Mouse (Mus musculus): Measurements from ENCODE around the gene Eml4. TPM values are rescaled to one million over a fixed set of nuclear protein-coding genes. Genes with fewer than 3 reads are reported as not detected.

Gene Eml4
- total and polyA plus RNA-seq, 3 experiments = 3.0 to 4.5 (median 3.8) TPM

DNA sequence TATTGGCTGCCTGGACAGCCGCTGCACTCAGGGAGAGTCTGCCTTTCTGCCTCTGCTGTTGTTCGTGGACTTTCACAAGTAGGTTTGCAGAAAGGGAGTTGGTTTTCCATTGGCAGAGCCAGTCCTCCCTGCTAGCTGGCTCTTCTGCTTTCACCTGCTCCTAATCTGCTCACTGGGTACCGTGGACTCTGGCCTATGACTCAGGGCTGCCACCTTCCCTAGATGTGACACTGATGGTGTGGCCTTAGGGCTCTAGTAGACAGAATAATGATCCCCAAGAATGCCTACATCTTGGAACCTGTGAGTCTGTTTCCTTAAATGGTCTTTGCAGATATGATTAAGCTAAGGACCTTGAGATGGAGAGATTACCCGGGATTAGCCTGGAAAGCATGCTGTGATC lies 42.3 kb upstream of the Eml4 start:
- peaks cover 5% of the 10 kb centered on the region for H3K4me1 ChIP-seq (ENCODE audit: control insufficient read depth, insufficient read depth, low read length)
- intact Hi-C loops (cut with DNase I) = no loop called here
- no peak for DNase-seq
- no peaks in the 10 kb centered on the region for H3K79me2 ChIP-seq (replicated peaks; ENCODE audit: control insufficient read depth, insufficient read depth, low read length)
- no peak overlapping the region for H3K9ac ChIP-seq (ENCODE audit: low read depth, low read length)
- TF ChIP-seq POLR2A (IDR thresholded peaks at IDR 0.05; ENCODE audit: insufficient read depth, low read depth, low read length) (no peak), EP300 (IDR thresholded peaks at IDR 0.05; ENCODE audit: insufficient read depth, low read depth, low read length) (no peak), CTCF (IDR thresholded peaks at IDR 0.05) (no peak)
- WGBS = 76% methylated on average over 4 of the region's 4 CpGs
- no peaks in the 10 kb centered on the region for H3K27me3 ChIP-seq (ENCODE audit: control insufficient read depth, insufficient read depth, low read length)
- no peaks in the 10 kb centered on the region for H3K36me3 ChIP-seq (ENCODE audit: control insufficient read depth, insufficient read depth, low read length)
- H3K4me3 ChIP-seq = no peak overlapping the region
- H3K27ac ChIP-seq = no peak overlapping the region

DNA sequence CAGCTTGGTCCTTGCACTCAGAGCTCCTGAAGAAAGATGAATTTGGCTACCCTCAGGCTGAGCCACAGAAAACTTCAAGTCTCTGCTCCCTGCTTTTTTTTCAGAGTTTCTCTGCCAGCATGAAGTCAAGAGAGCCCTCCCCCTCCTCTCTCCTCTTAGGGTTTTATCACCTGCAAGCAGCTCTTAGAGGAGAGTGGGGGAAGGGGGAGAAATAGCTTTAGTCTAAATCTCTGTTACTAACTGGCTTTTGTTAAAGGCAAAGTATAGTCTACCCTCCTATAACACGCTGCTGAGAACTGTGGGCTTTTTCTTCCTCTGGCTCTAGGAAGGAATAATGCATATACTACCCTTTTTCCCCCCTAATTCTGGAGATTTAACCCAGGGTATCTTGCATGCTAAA lies 41.5 kb upstream of the Eml4 start:
- TF ChIP-seq EP300 (IDR thresholded peaks at IDR 0.05; ENCODE audit: insufficient read depth, low read depth, low read length) = no peak
- Histone ChIP-seq H3K36me3 (ENCODE audit: control insufficient read depth, insufficient read depth, low read length) (no peaks in the 10 kb centered on the region), H3K4me3 (no peak overlapping the region), H3K9ac (ENCODE audit: low read depth, low read length) (no peak overlapping the region), H3K4me1 (ENCODE audit: control insufficient read depth, insufficient read depth, low read length) (peaks cover 5% of the 10 kb centered on the region), H3K27ac (no peak overlapping the region), H3K79me2 (replicated peaks; ENCODE audit: control insufficient read depth, insufficient read depth, low read length) (no peaks in the 10 kb centered on the region), H3K27me3 (ENCODE audit: control insufficient read depth, insufficient read depth, low read length) (no peaks in the 10 kb centered on the region)
- 74% methylated on average over 1 of the region's 1 CpGs for WGBS
- no peak for DNase-seq
- intact Hi-C loops (cut with DNase I) = no loop called here

DNA sequence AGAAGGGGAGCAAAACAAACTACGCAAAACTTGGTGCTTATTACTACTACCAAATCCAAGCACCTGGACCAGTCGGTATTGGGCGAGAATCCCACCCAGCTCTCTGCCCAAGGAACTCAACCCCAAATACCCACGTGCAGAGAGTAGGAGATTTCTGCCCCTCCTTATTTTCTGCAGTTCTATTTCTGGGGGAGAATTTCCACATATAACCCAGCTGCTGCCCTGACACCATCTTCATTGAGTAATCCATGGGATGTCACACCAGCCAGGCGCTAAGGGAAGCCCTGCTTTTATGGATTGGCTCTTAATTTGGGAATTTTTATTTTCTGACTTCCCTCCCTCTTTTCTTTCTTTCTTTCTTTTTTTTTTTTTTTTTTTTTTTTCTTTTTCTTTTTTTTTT lies 38.9 kb upstream of the Eml4 start:
- Histone ChIP-seq H3K4me3 (no peak overlapping the region), H3K79me2 (replicated peaks; ENCODE audit: control insufficient read depth, insufficient read depth, low read length) (no peaks in the 10 kb centered on the region), H3K36me3 (ENCODE audit: control insufficient read depth, insufficient read depth, low read length) (no peaks in the 10 kb centered on the region), H3K27me3 (ENCODE audit: control insufficient read depth, insufficient read depth, low read length) (no peaks in the 10 kb centered on the region), H3K27ac (no peak overlapping the region; the same call in 1 of the 2 replicates), H3K4me1 (ENCODE audit: control insufficient read depth, insufficient read depth, low read length) (peaks cover 5% of the 10 kb centered on the region), H3K9ac (ENCODE audit: low read depth, low read length) (no peak overlapping the region)
- intact Hi-C loops (cut with DNase I) = loop anchor here (1.0 kb wide), 1 partner anchor 11 kb away; no protein-coding TSS in a partner anchor
- TF ChIP-seq POLR2A (IDR thresholded peaks at IDR 0.05; ENCODE audit: insufficient read depth, low read depth, low read length) (no peak), EP300 (IDR thresholded peaks at IDR 0.05; ENCODE audit: insufficient read depth, low read depth, low read length) (no peak), CTCF (IDR thresholded peaks at IDR 0.05) (no peak)
- 76% methylated on average over 5 of the region's 5 CpGs for WGBS
- peak in 1 of 2 experiments; percentile 18 for DNase-seq

DNA sequence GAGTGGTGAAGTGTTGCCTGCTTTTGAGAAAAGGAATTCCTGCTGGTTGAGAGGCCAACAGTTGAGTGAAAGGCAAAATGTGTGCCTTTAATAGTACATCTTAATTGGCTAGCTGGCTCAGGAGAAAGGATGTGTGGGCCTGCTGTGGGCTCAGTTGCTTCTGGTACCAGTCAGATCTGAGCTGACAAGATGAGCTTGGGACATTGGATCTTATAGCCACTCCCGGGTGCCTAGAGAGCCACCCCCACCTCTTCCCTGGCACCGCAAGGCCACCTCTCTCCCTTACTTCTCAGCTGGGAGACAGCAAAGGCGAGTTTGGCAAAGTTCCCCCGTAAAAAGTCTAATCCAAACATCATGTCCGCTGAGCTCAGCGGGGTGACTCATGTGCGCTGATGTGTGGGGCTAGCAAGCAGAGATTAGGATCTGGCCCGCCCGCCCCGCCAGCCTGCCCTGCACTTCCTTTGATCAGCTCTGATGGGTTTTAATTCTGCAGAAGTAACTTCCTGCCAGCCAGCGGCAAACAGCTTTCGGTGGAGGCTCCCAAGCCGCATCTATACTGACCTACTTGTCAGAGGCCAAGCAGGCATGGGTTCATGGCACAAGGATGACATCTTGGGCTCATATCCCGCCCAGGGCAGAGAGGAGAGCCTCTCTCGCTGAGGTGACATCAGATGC lies 38.4 kb upstream of the Eml4 start:
- no peak for TF ChIP-seq CTCF (IDR thresholded peaks at IDR 0.05)
- no peak for TF ChIP-seq POLR2A (IDR thresholded peaks at IDR 0.05; ENCODE audit: insufficient read depth, low read depth, low read length)
- no peak for TF ChIP-seq EP300 (IDR thresholded peaks at IDR 0.05; ENCODE audit: insufficient read depth, low read depth, low read length)
- peak; percentile 59 to 75 for DNase-seq
- peaks cover 5% of the 10 kb centered on the region for H3K4me1 ChIP-seq (ENCODE audit: control insufficient read depth, insufficient read depth, low read length)
- no peaks in the 10 kb centered on the region for H3K79me2 ChIP-seq (replicated peaks; ENCODE audit: control insufficient read depth, insufficient read depth, low read length)
- H3K9ac ChIP-seq (ENCODE audit: low read depth, low read length) = no peak overlapping the region
- H3K27ac ChIP-seq = peak overlapping the region; percentile 34
- WGBS = 14% methylated on average over 15 of the region's 15 CpGs
- intact Hi-C loops (cut with DNase I) = loop anchor here (1.0 kb wide), 1 partner anchor 11 kb away; no protein-coding TSS in a partner anchor
- H3K4me3 ChIP-seq = peak overlapping the region; percentile 22
- no peaks in the 10 kb centered on the region for H3K36me3 ChIP-seq (ENCODE audit: control insufficient read depth, insufficient read depth, low read length)
- H3K27me3 ChIP-seq (ENCODE audit: control insufficient read depth, insufficient read depth, low read length) = no peaks in the 10 kb centered on the region

DNA sequence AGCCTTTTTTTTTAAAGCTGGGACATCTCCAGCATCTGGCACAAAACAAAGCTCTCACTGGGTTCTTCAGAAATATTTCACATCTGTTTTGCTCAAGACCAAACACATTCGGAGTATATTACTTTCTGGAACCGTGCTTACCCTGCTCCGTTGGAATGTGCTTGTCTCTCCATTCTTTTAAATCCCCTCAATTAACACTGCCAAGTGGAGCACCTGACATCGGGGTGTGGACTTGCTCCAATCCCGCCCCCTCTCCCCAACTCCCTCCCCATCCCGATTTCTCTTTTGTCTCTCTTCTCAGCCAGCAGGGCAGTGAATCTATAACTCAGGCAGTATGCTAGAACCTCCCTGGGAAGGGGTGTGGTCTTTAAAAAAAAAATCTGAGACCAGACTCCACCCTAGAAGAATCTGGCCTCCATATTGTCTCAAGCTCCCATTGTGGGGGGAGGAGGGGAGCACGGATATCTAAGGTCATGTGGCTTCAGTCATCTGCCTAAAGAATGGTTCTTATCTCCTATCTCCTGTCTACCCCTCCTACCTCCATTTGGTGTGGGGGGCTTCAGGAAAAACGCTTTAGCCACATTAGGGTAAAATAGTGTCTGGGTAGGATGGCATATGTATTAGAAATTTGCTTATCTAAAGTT lies 37.6 kb upstream of the Eml4 start:
- TF ChIP-seq CTCF (IDR thresholded peaks at IDR 0.05) (no peak), EP300 (IDR thresholded peaks at IDR 0.05; ENCODE audit: insufficient read depth, low read depth, low read length) (no peak), POLR2A (IDR thresholded peaks at IDR 0.05; ENCODE audit: insufficient read depth, low read depth, low read length) (no peak)
- Histone ChIP-seq H3K79me2 (replicated peaks; ENCODE audit: control insufficient read depth, insufficient read depth, low read length) (no peaks in the 10 kb centered on the region), H3K4me3 (no peak overlapping the region), H3K27ac (no peak overlapping the region), H3K9ac (ENCODE audit: low read depth, low read length) (no peak overlapping the region), H3K36me3 (ENCODE audit: control insufficient read depth, insufficient read depth, low read length) (no peaks in the 10 kb centered on the region), H3K4me1 (ENCODE audit: control insufficient read depth, insufficient read depth, low read length) (peaks cover 5% of the 10 kb centered on the region), H3K27me3 (ENCODE audit: control insufficient read depth, insufficient read depth, low read length) (no peaks in the 10 kb centered on the region)
- DNase-seq = no peak
- intact Hi-C loops (cut with DNase I) = no loop called here
- 43% methylated on average over 8 of the region's 8 CpGs for WGBS

DNA sequence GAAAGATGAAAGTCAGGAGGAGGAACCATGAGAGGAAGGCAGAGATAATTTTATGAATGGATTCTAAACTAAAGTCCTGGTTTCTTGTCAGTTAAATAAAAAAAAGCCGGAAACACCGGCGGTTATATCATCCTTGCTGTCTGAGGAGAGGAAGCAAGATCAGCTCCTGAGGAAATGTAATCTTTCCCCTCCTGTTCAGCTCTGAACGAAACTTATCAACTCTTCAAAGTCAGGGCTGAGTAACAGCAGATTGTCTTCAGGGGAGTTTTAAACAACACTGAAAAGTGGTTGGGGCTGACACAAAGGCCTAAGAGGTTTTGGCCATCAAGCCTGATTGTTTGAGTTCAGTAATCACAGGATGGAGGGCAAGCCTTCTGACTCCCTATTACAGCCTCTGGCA lies 35.3 kb upstream of the Eml4 start:
- H3K36me3 ChIP-seq (ENCODE audit: control insufficient read depth, insufficient read depth, low read length) = no peaks in the 10 kb centered on the region
- H3K4me1 ChIP-seq (ENCODE audit: control insufficient read depth, insufficient read depth, low read length) = peaks cover 5% of the 10 kb centered on the region
- intact Hi-C loops (cut with DNase I) = no loop called here
- no peak overlapping the region for H3K27ac ChIP-seq
- H3K4me3 ChIP-seq = no peak overlapping the region
- TF ChIP-seq EP300 (IDR thresholded peaks at IDR 0.05; ENCODE audit: insufficient read depth, low read depth, low read length) = no peak
- TF ChIP-seq POLR2A (IDR thresholded peaks at IDR 0.05; ENCODE audit: insufficient read depth, low read depth, low read length) = no peak
- no peak for TF ChIP-seq CTCF (IDR thresholded peaks at IDR 0.05)
- WGBS = 30% methylated on average over 4 of the region's 4 CpGs
- H3K79me2 ChIP-seq (replicated peaks; ENCODE audit: control insufficient read depth, insufficient read depth, low read length) = no peaks in the 10 kb centered on the region
- no peaks in the 10 kb centered on the region for H3K27me3 ChIP-seq (ENCODE audit: control insufficient read depth, insufficient read depth, low read length)
- H3K9ac ChIP-seq (ENCODE audit: low read depth, low read length) = no peak overlapping the region
- DNase-seq = no peak
